Comparison of ENCODE assay signal across 11 mouse cellular contexts in the genomic region with DNA sequence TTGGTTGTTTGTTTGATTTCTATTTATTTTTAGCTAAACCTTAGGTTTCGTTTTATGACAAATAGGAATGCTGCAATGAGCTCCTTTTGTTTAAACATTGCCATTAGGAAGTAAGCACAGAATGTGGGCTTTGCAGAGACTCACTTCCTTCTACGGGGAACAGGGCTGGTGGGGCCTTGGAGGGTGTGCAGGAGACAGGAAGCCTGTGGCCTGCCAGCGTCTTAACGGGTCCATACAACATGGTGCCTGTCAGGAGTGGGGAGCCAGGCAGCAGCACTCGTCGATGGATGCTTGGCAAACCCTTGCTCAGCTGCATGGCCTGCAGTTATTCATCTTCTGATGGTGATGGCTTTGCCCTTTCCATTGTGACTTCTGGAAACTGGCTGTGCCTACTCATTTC. TPM values are rescaled to one million over a fixed set of nuclear protein-coding genes. Genes with fewer than 3 reads are reported as not detected.
DNase-seq lines count a peak whose midpoint lies in the region; ATAC-seq lines count a peak whose summit lies in the region.
"Had no signal": no experiment of that assay in that cellular context is flagged by ENCODE, and none has a peak within 500 bp of the region (broad histone marks: within the 10 kb centered on the region; RNA-seq: fewer than 3 reads in every experiment).

No protein-coding gene starts in this region.

- ATAC-seq in heart, embryonic 16.5 days (replicated peaks; ENCODE audit: extremely low read depth, insufficient read depth, low FRiP score): 0 out of 2 replicates have a peak, but pooled peaks have one; percentile 49
- no peak for ATAC-seq in heart, embryonic 11.5 days (replicated peaks; ENCODE audit: insufficient number of reproducible peaks, low FRiP score, low TSS enrichment)
- no peak for ATAC-seq in embryonic facial prominence, embryonic 11.5 days (replicated peaks; ENCODE audit: insufficient number of reproducible peaks, low FRiP score, low TSS enrichment, low read depth)
- ATAC-seq in megakaryocyte, adult 5-6 weeks (ENCODE audit: poor library complexity, severe bottlenecking): peak; percentile 89
- no peak for ATAC-seq in midbrain, embryonic 16.5 days

- no peaks in the 10 kb centered on the region for H3K27me3 ChIP-seq in heart, embryonic 16.5 days (ENCODE audit: control insufficient read depth, insufficient read depth, low read length)
- H3K27me3 ChIP-seq in heart, embryonic 11.5 days (ENCODE audit: control insufficient read depth, insufficient read depth, low read length): no peaks in the 10 kb centered on the region
- H3K27me3 ChIP-seq in embryonic facial prominence, embryonic 11.5 days (ENCODE audit: control insufficient read depth, insufficient read depth, low read length): no peaks in the 10 kb centered on the region
- H3K27me3 ChIP-seq in midbrain, embryonic 16.5 days (ENCODE audit: control insufficient read depth, insufficient read depth, low read depth, low read length): no peaks in the 10 kb centered on the region
- H3K27me3 ChIP-seq: neural tube, embryonic 12.5 days had no signal

- no peak overlapping the region for H3K4me3 ChIP-seq in heart, embryonic 16.5 days (ENCODE audit: low read length)
- no peak overlapping the region for H3K4me3 ChIP-seq in heart, embryonic 11.5 days (ENCODE audit: low read depth, low read length)
- H3K4me3 ChIP-seq in embryonic facial prominence, embryonic 11.5 days (ENCODE audit: low read depth, low read length): no peak overlapping the region
- no peak overlapping the region for H3K4me3 ChIP-seq in midbrain, embryonic 16.5 days (ENCODE audit: low read depth, low read length)
- H3K4me3 ChIP-seq: neural tube, embryonic 12.5 days had no signal

- no peak overlapping the region for H3K4me2 ChIP-seq in heart, embryonic 16.5 days (ENCODE audit: low read depth, low read length)
- no peak overlapping the region for H3K4me2 ChIP-seq in heart, embryonic 11.5 days
- no peak overlapping the region for H3K4me2 ChIP-seq in embryonic facial prominence, embryonic 11.5 days (ENCODE audit: low read depth, low read length)
- no peak overlapping the region for H3K4me2 ChIP-seq in midbrain, embryonic 16.5 days (ENCODE audit: low read length)
- H3K4me2 ChIP-seq: neural tube, embryonic 12.5 days had no signal

- no peaks in the 10 kb centered on the region for H3K36me3 ChIP-seq in heart, embryonic 16.5 days (ENCODE audit: control insufficient read depth, insufficient read depth)
- no peaks in the 10 kb centered on the region for H3K36me3 ChIP-seq in heart, embryonic 11.5 days (ENCODE audit: control insufficient read depth, insufficient read depth, low read length)
- no peaks in the 10 kb centered on the region for H3K36me3 ChIP-seq in embryonic facial prominence, embryonic 11.5 days (replicated peaks; ENCODE audit: control insufficient read depth, insufficient read depth, low read depth, low read length)
- H3K36me3 ChIP-seq in midbrain, embryonic 16.5 days (ENCODE audit: control insufficient read depth, insufficient read depth, low read length): no peaks in the 10 kb centered on the region
- H3K36me3 ChIP-seq: neural tube, embryonic 12.5 days had no signal

- no peaks in the 10 kb centered on the region for H3K4me1 ChIP-seq in heart, embryonic 16.5 days (ENCODE audit: control insufficient read depth, insufficient read depth, low read length)
- no peaks in the 10 kb centered on the region for H3K4me1 ChIP-seq in heart, embryonic 11.5 days (ENCODE audit: control insufficient read depth, insufficient read depth, low read length)
- no peaks in the 10 kb centered on the region for H3K4me1 ChIP-seq in embryonic facial prominence, embryonic 11.5 days (ENCODE audit: control insufficient read depth, insufficient read depth, low read length)
- no peaks in the 10 kb centered on the region for H3K4me1 ChIP-seq in midbrain, embryonic 16.5 days (ENCODE audit: control insufficient read depth, insufficient read depth, low read length)
- H3K4me1 ChIP-seq: neural tube, embryonic 12.5 days had no signal

- DNase-seq in B cell, adult 2 months: peak; percentile 54 to 55
- DNase-seq in embryonic facial prominence, embryonic 11.5 days (ENCODE audit: low spot score): peak; percentile 27
- DNase-seq in left cerebral cortex, postnatal 14 days (ENCODE audit: low spot score in 2 of 2): no peak
- no peak for DNase-seq in left cerebral cortex, postnatal 4 days
- DNase-seq: adrenal gland, adult 2 months had no signal

- intact Hi-C loops in left cerebral cortex, postnatal 14 days (cut with DNase I): no loop called here
- intact Hi-C loops in left cerebral cortex, postnatal 4 days (cut with DNase I): no loop called here

- H3K9ac ChIP-seq in heart, embryonic 16.5 days (ENCODE audit: low read length): no peak overlapping the region
- no peak overlapping the region for H3K9ac ChIP-seq in heart, embryonic 11.5 days (ENCODE audit: low read depth, low read length)
- H3K9ac ChIP-seq in embryonic facial prominence, embryonic 11.5 days (replicated peaks; ENCODE audit: low read length): no peak overlapping the region
- no peak overlapping the region for H3K9ac ChIP-seq in midbrain, embryonic 16.5 days (ENCODE audit: low read depth, low read length)
- H3K9ac ChIP-seq: liver, embryonic 14.5 days; neural tube, embryonic 12.5 days had no signal

- H3K9me3 ChIP-seq in heart, embryonic 16.5 days (replicated peaks; ENCODE audit: control insufficient read depth, low read length): no peaks in the 10 kb centered on the region
- H3K9me3 ChIP-seq in heart, embryonic 11.5 days (replicated peaks; ENCODE audit: control insufficient read depth, low read length): no peaks in the 10 kb centered on the region
- no peaks in the 10 kb centered on the region for H3K9me3 ChIP-seq in embryonic facial prominence, embryonic 11.5 days (replicated peaks; ENCODE audit: control insufficient read depth, low read length)
- no peaks in the 10 kb centered on the region for H3K9me3 ChIP-seq in midbrain, embryonic 16.5 days (replicated peaks; ENCODE audit: control insufficient read depth, low read length, poor library complexity, severe bottlenecking)
- H3K9me3 ChIP-seq: neural tube, embryonic 12.5 days had no signal

- 39% methylated on average over 6 of the region's 6 CpGs for WGBS in heart, embryonic 16.5 days
- 46% methylated on average over 6 of the region's 6 CpGs for WGBS in heart, embryonic 11.5 days (ENCODE audit: insufficient replicate concordance)
- 52% methylated on average over 6 of the region's 6 CpGs for WGBS in embryonic facial prominence, embryonic 11.5 days
- WGBS in midbrain, embryonic 16.5 days: 82% methylated on average over 6 of the region's 6 CpGs

- H3K27ac ChIP-seq in heart, embryonic 16.5 days (ENCODE audit: low read length): no peak overlapping the region
- no peak overlapping the region for H3K27ac ChIP-seq in heart, embryonic 11.5 days (ENCODE audit: low read depth, low read length)
- H3K27ac ChIP-seq in embryonic facial prominence, embryonic 11.5 days (replicated peaks; ENCODE audit: low read depth, low read length): no peak overlapping the region
- no peak overlapping the region for H3K27ac ChIP-seq in midbrain, embryonic 16.5 days (ENCODE audit: low read length)
- H3K27ac ChIP-seq: liver, embryonic 14.5 days; neural tube, embryonic 12.5 days had no signal

RNA-seq across cellular contexts. Expression of a gene that starts 41.8 kb away (rescaled TPM):
- 4.8 and 5.0 TPM in 2 replicates for polyA plus RNA-seq in heart, embryonic 16.5 days (2015; fragmentation: Nextera tagmentation; extraction: Ambion mirVana)
- 8.0 and 9.0 TPM in 2 replicates for polyA plus RNA-seq in heart, embryonic 11.5 days (2014; fragmentation: Nextera tagmentation; extraction: Ambion mirVana)
- 11.0 and 11.5 TPM in 2 replicates for polyA plus RNA-seq in embryonic facial prominence, embryonic 11.5 days (2014; fragmentation: Nextera tagmentation; extraction: Ambion mirVana)
- 3.3 and 3.6 TPM in 2 replicates for total RNA-seq in megakaryocyte, adult 5-6 weeks (2015)
- total RNA-seq in megakaryocyte, adult 5-6 weeks (2017): 0.99 and 1.2 TPM in 2 replicates
- 10 to 100 TPM; 22.4 to 24.8 TPM for total RNA-seq in left cerebral cortex, postnatal 14 days (2021)
- 18.8 and 20.8 TPM in 2 replicates for polyA plus RNA-seq in midbrain, embryonic 16.5 days (2015; fragmentation: Nextera tagmentation; extraction: Ambion mirVana)
- total RNA-seq in left cerebral cortex, postnatal 4 days (2021): 100 to 1,000 TPM in 1 of 2 experiments, 10 to 100 TPM in 1; 92.7 to 105 TPM

Comparison
In these comparisons a context has a peak if more than half of its experiments do, and no peak if none do; other contexts are left out.
1. ATAC-seq: peak in heart, embryonic 16.5 days (single experiment) and megakaryocyte, adult 5-6 weeks (single experiment); none in heart, embryonic 11.5 days (single experiment), embryonic facial prominence, embryonic 11.5 days (single experiment) and midbrain, embryonic 16.5 days (single experiment).
2. DNase-seq: peak in B cell, adult 2 months (2 of 2) and embryonic facial prominence, embryonic 11.5 days (single experiment); none in left cerebral cortex, postnatal 14 days (0 of 2) and left cerebral cortex, postnatal 4 days (single experiment).